Mouse (Mus musculus) bone marrow macrophage, adult 2 months (primary cell): ENCODE measurements around the gene Sept7.

ENCODE experiments used
- CTCF ChIP-seq: IDR thresholded peaks from 2 replicates; pipeline ENCODE4 v1.5.1; 2012; ENCODE audit warnings: low read depth, mild to moderate bottlenecking, low read length, moderate library complexity
- POLR2A ChIP-seq: IDR thresholded peaks from 2 replicates; pipeline ENCODE4 v1.6.1; 2012; ENCODE audit warnings: mild to moderate bottlenecking, low read depth, low read length, borderline replicate concordance

- TF ChIP-seq CTCF, result no peak
- no peak for TF ChIP-seq POLR2A
These were observed 36.8 kb upstream of the Sept7 start for GRCm38 (mm10) chr9:25215411-25215810.
